9 mouse cellular contexts compared by ENCODE assay signal in genomic region chr11:62024234-62024601, GRCm38 (mm10).
DNase-seq lines count a peak whose midpoint lies in the region; ATAC-seq and TF ChIP-seq lines count a peak whose summit lies in the region.
"Had no signal": no experiment of that assay in that cellular context is flagged by ENCODE, and none has a peak within 500 bp of the region (broad histone marks: within the 10 kb centered on the region; RNA-seq: fewer than 3 reads in every experiment).

No protein-coding gene starts in this region.

- peak overlapping the region; percentile 23; the same call in 1 of the 2 replicates for H3K27ac ChIP-seq in intestine, embryonic 14.5 days (ENCODE audit: low read depth)
- no peak overlapping the region; the same call in 1 of the 2 replicates for H3K27ac ChIP-seq in intestine, embryonic 15.5 days
- H3K27ac ChIP-seq in embryonic fibroblast, embryonic 13.5 days (ENCODE audit: insufficient read depth, low read length): peak overlapping the region; percentile 50
- H3K27ac ChIP-seq in limb, embryonic 15.5 days: peak overlapping the region; percentile 11; the same call in 1 of the 2 replicates

- H3K36me3 ChIP-seq in intestine, embryonic 14.5 days (ENCODE audit: control insufficient read depth, insufficient read depth, low read length): no peaks in the 10 kb centered on the region
- no peaks in the 10 kb centered on the region for H3K36me3 ChIP-seq in intestine, embryonic 15.5 days
- no peaks in the 10 kb centered on the region for H3K36me3 ChIP-seq in limb, embryonic 15.5 days

- intact Hi-C loops in heart, postnatal 10 days (cut with DNase I): no loop called here

- H3K27me3 ChIP-seq in intestine, embryonic 14.5 days (replicated peaks; ENCODE audit: control insufficient read depth, insufficient read depth, low read length): no peaks in the 10 kb centered on the region
- H3K27me3 ChIP-seq in intestine, embryonic 15.5 days (replicated peaks): no peaks in the 10 kb centered on the region
- no peaks in the 10 kb centered on the region for H3K27me3 ChIP-seq in limb, embryonic 15.5 days

- no peak overlapping the region for H3K4me2 ChIP-seq in intestine, embryonic 14.5 days (ENCODE audit: low read length)
- H3K4me2 ChIP-seq in intestine, embryonic 15.5 days (replicated peaks): no peak overlapping the region
- no peak overlapping the region for H3K4me2 ChIP-seq in limb, embryonic 15.5 days

- no peak for TF ChIP-seq CTCF in embryonic fibroblast, embryonic 13.5 days (IDR thresholded peaks at IDR 0.05; ENCODE audit: borderline replicate concordance, insufficient read depth, low read length)

- no peak overlapping the region for H3K9ac ChIP-seq in intestine, embryonic 14.5 days (ENCODE audit: low read length)
- H3K9ac ChIP-seq in intestine, embryonic 15.5 days: no peak overlapping the region
- H3K9ac ChIP-seq in limb, embryonic 15.5 days: no peak overlapping the region

- no peak for ATAC-seq in intestine, embryonic 14.5 days (replicated peaks; ENCODE audit: low FRiP score, low TSS enrichment, low read depth)
- ATAC-seq in intestine, embryonic 15.5 days: no peak
- ATAC-seq in limb, embryonic 15.5 days (ENCODE audit: insufficient number of reproducible peaks, low FRiP score, low TSS enrichment, low read depth): no peak

- no peak overlapping the region for H3K4me3 ChIP-seq in intestine, embryonic 14.5 days (ENCODE audit: low read depth, low read length)
- H3K4me3 ChIP-seq in intestine, embryonic 15.5 days (replicated peaks): no peak overlapping the region
- H3K4me3 ChIP-seq in embryonic fibroblast, embryonic 13.5 days (ENCODE audit: insufficient read depth, low read length): no peak overlapping the region
- H3K4me3 ChIP-seq in limb, embryonic 15.5 days: no peak overlapping the region

- no peak for DNase-seq in intestine, embryonic 14.5 days (ENCODE audit: low spot score)
- DNase-seq in heart, postnatal 10 days: peak; percentile 55 to 60
- DNase-seq in adrenal gland, adult 18-20 months (ENCODE audit: low spot score in 2 of 2): no peak
- no peak for DNase-seq in thymus, postnatal 10 days (ENCODE audit: low spot score in 2 of 2)
- DNase-seq in spleen, postnatal 10 days (ENCODE audit: low spot score in 2 of 2): no peak

- H3K4me1 ChIP-seq in intestine, embryonic 14.5 days (replicated peaks; ENCODE audit: control insufficient read depth, insufficient read depth, low read length): peaks cover 8% of the 10 kb centered on the region; the same call in 1 of the 2 replicates
- no peaks in the 10 kb centered on the region for H3K4me1 ChIP-seq in intestine, embryonic 15.5 days (replicated peaks)
- H3K4me1 ChIP-seq in embryonic fibroblast, embryonic 13.5 days (ENCODE audit: control insufficient read depth, insufficient read depth, low read length): peaks cover 26% of the 10 kb centered on the region
- peaks cover 14% of the 10 kb centered on the region for H3K4me1 ChIP-seq in limb, embryonic 15.5 days

- no peaks in the 10 kb centered on the region for H3K9me3 ChIP-seq in intestine, embryonic 14.5 days (ENCODE audit: control insufficient read depth, low read length)
- H3K9me3 ChIP-seq in intestine, embryonic 15.5 days: no peaks in the 10 kb centered on the region
- H3K9me3 ChIP-seq in limb, embryonic 15.5 days: no peaks in the 10 kb centered on the region
- H3K9me3 ChIP-seq: G1E had no signal

- TF ChIP-seq POLR2A in embryonic fibroblast, embryonic 13.5 days (IDR thresholded peaks at IDR 0.05; ENCODE audit: low read depth, low read length): no peak

- 52% methylated on average over 8 of the region's 8 CpGs for WGBS in intestine, embryonic 14.5 days
- 52% methylated on average over 8 of the region's 8 CpGs for WGBS in intestine, embryonic 15.5 days
- 55% methylated on average over 8 of the region's 8 CpGs for WGBS in limb, embryonic 15.5 days

Comparison
In these comparisons a context has a peak if more than half of its experiments do, and no peak if none do; other contexts are left out.
1. DNase-seq: peak in heart, postnatal 10 days (2 of 2); none in intestine, embryonic 14.5 days (single experiment), adrenal gland, adult 18-20 months (0 of 2), thymus, postnatal 10 days (0 of 2) and spleen, postnatal 10 days (0 of 2).